Mouse (Mus musculus): ENCODE results near the gene Bdh1.
"Not testable (repeated sequence)": the region's sequence is repeated elsewhere in the genome, so short reads cannot be mapped to it uniquely, and the experiment has no call there.

Bdh1 gene

GRCm38 (mm10) chr16:31422000-31422399, at the start of gene Bdh1:
Gene Bdh1 (plus strand): TSS chr16:31422280.
- DNase-seq (ENCODE audit: extremely low read depth, low read depth, low spot score) = no peak

DNA sequence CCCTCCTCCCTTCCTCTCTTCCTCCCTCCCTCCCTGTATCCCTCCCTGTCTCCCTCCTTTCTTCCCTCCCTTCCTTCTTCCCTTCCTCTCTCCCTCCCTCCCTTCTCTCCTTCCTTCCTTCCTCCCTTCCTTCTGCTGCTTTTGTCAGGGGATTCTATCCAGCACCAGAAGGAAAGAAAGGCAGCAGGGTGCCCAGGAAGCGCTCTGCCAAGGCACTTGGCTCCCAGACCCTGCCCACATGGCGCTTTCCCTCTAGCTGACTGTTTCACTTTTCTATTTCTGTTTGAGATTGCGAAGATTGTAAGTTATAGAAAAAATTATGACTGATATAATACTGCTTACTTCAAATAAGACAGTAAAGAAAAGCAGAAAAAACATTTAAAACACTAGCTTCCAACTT, 49.8 kb upstream of the Bdh1 start:
- not testable (repeated sequence) for DNase-seq (ENCODE audit: extremely low read depth, low read depth, low spot score)

GRCm38 (mm10) chr16:31375877-31376582, 46.0 kb upstream of the Bdh1 start:
- not testable (repeated sequence) for DNase-seq (ENCODE audit: extremely low read depth, low read depth, low spot score)

- DNase-seq (ENCODE audit: extremely low read depth, low read depth, low spot score) = not testable (repeated sequence)
These were observed 33.8 kb upstream of the Bdh1 start for GRCm38 (mm10) chr16:31388269-31388668.

DNA sequence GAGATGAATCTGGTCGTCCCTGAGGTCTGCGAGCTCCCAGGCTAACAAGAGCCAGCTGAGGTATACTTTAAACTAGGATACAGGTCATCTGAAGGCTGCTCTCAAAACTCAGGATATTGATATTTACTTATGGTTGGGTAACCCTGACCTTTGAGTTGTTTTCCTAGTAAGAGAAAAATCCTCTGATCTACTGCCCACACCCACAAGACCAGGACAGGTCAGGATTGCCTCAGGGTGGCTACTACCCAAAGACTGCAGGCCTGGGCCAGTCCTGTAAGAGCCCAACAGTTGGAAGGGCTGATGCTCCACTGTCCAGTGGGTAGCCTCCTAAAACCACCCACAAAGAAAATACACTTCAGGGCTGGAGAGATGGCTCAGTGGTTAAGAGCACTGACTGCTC, 22.8 kb upstream of the Bdh1 start:
- DNase-seq (ENCODE audit: extremely low read depth, low read depth, low spot score) = no peak

GRCm38 (mm10) chr16:31400908-31401692, 21.0 kb upstream of the Bdh1 start:
- no peak for DNase-seq (ENCODE audit: extremely low read depth, low read depth, low spot score)

DNA sequence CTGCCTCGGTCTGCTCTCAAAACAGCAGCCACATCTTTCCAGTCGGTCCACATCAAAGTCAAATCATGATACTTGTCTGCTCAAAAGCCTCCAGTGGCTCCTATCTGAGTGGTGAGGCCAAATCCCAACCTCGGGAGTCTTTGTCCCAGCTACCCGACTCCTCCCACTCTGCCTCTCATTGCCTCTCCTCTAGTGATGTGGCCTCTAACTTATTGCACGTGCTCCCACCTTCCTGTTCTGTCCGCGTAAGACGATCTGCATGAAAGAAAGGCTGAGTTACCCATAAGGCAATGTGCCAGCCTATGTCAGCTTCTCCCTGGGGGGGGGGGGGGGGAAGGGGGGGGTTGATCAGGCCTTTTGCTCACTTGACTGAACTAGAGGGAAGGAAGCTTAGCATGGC, 20.0 kb upstream of the Bdh1 start:
- DNase-seq (ENCODE audit: extremely low read depth, low read depth, low spot score) = no peak

GRCm38 (mm10) chr16:31403971-31404370, 18.1 kb upstream of the Bdh1 start:
- no peak for DNase-seq (ENCODE audit: extremely low read depth, low read depth, low spot score)

- DNase-seq (ENCODE audit: extremely low read depth, low read depth, low spot score) = no peak
These were observed 17.0 kb upstream of the Bdh1 start for GRCm38 (mm10) chr16:31405040-31405439.

GRCm38 (mm10) chr16:31407872-31408271, 14.2 kb upstream of the Bdh1 start:
- DNase-seq (ENCODE audit: extremely low read depth, low read depth, low spot score) = no peak

DNA sequence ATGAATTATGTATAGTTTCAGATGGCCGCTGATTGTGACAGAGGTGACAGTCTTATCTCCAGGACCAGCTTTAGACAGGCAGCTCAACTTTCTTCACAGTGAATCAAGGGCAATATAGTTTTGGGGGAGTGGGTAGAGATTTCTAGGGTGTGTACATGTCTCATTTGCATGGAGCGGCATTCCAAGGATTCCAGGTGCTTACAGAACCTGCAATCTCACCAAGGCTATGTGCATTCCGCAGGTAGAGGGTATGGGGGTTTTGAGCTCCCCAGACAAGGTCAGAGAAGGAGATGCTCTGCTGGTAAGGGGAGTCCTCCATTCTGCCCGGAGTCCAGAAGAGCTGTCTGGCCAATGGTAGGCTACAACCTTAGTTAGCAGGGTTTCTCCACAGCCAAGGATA, 11.1 kb upstream of the Bdh1 start:
- DNase-seq (ENCODE audit: extremely low read depth, low read depth, low spot score) = no peak

DNA sequence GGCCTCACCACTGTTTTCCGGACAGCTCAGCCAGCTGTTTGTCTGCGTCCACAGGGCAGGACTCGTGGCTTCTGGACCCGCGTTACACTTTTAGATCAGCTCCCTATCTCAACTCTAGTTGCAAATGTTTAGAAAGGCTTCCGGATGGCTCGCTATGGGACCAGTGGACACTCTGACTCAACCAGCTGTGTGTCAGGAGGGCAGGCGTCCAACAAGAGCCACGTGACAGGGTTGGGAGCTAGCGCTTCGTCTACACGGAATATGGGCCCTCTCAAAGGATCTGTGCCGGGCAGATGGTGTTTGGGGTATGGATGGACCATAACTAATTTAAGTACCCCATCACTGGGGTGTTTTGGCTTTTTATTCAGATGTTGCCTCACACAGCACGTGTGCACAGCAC, 9.8 kb upstream of the Bdh1 start:
- DNase-seq (ENCODE audit: extremely low read depth, low read depth, low spot score) = no peak

DNA sequence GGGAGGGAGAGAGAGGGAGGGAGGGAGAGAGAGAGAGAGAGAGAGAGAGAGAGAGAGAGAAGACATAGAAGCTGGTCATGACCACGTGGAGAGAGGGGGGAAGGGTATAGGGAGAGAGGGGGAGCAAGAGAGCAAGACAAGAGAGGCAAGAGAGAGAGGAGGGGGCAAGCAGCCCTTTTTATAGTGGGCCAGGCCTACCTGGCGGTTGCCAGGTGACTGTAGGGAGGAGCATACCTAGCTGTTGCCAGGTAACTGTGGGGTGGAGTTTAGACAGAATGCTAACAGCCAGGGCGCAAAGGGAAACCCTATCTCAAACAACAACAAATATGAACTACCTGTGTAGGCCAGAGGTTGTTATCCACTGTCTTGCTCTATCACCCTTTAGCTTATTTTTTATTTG, 8.3 kb upstream of the Bdh1 start:
- no peak for DNase-seq (ENCODE audit: extremely low read depth, low read depth, low spot score)

DNA sequence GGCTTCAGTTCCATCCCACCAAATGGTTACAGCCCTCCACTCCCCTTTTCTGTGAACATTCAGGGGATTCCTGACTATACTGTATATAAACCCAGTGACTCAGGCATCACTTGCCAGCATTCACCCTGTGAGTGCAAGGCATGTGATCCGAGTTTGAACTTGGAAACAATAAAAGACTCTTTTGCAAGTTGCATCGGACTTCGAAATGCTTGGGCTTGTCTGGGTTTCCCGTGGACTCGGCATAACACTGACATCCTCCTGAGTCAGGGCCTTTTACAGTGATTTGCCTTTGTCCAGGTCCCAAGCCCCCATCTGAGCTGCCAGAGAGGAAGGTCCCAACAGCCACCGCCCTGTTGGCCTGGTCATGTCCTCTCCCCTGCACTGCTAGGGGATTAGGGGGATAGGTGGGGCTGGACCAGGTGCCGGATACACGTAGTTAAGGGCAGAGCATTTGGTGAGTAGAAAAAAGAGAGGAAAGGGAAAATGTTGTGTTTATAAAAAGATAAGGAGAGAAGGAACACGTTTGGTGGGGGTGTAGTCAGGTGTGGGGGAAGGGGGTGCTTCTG, 6.1 kb upstream of the Bdh1 start:
- DNase-seq (ENCODE audit: extremely low read depth, low read depth, low spot score) = no peak

GRCm38 (mm10) chr16:31418704-31419103, 3.4 kb upstream of the Bdh1 start:
- no peak for DNase-seq (ENCODE audit: extremely low read depth, low read depth, low spot score)

GRCm38 (mm10) chr16:31419457-31419856, 2.6 kb upstream of the Bdh1 start:
- DNase-seq (ENCODE audit: extremely low read depth, low read depth, low spot score) = no peak

DNA sequence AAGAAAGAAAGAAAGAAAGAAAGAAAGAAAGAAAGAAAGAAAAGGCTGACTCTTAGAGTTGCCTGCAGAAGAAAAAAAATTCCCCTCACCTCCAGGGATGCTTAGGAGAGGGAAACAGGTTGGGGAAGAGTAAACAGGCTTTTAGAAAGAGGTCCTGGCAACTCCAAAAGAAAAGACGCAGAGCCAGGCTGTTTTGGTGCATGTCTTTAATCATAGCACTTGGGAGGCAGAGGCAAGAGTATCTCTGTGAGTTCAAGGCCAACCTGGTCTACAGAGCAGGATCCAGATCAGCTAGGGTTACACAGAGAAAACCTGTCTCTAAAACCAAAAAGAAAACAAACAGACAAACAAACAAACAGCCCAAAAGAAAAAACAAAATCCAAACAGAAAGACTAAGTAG, 642 bp downstream of the Bdh1 start:
- DNase-seq (ENCODE audit: extremely low read depth, low read depth, low spot score) = no peak

- no peak for DNase-seq (ENCODE audit: extremely low read depth, low read depth, low spot score)
These were observed 1.3 kb downstream of the Bdh1 start for GRCm38 (mm10) chr16:31423368-31423767.

GRCm38 (mm10) chr16:31424416-31425187, 2.5 kb downstream of the Bdh1 start:
- no peak for DNase-seq (ENCODE audit: extremely low read depth, low read depth, low spot score)

- DNase-seq (ENCODE audit: extremely low read depth, low read depth, low spot score) = no peak
These were observed 3.4 kb downstream of the Bdh1 start for GRCm38 (mm10) chr16:31425508-31425907.

DNA sequence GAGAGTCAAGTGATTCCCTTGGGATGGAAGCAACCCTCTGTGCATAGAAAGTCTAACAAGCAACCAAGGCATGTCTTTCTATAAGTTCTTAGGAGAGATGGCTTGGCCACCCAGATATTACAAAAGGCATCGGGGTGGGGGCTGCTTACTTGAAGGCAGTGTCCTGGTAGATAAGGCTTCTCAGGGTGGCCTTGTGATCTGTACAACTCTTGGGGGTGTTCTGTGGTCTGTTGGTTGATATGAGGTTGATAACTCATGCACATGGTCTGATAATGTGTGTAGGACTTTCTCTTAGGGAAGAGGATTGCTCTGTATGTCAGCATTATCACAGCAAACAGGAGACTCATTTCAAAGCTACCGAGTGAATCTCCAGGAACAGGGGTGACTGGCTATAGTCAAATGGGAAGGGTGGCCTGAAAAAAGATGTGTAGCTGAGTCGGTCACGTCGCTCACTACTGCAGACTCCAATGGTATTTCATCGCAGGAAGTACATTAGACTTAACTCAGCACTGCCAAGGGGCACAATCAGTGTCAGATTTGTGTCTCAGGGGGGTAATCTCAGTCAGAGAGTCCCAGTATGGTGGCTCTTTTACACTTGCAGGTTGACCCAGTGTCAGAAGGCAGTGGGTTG, 4.5 kb downstream of the Bdh1 start:
- no peak for DNase-seq (ENCODE audit: extremely low read depth, low read depth, low spot score)
